Mouse (Mus musculus) gastrocnemius, postnatal 14 days (tissue): ENCODE data around the gene Pan3. TPM values are rescaled to one million over a fixed set of nuclear protein-coding genes. Genes with fewer than 3 reads are reported as not detected.
"Not testable (repeated sequence)": the region's sequence is repeated elsewhere in the genome, so short reads cannot be mapped to it uniquely, and the experiment has no call there.

Source experiments
- DNase-seq: peaks from one replicate; pipeline ENCODE4 v3.0.0; 2021; ENCODE audit warnings: mixed read lengths
- intact Hi-C: fragments of 180-260 bp; cut with DNase I; formaldehyde crosslinking; loops from one replicate; pipeline ENCODE4 v1.15.1; 2025; ENCODE audit warnings: low total_unique reads
- total RNA-seq, 2 experiments: library from RNA; stranded (reverse); gene quantifications; 2 replicates each; pipeline ENCODE4 v1.2.3; 2021

Gene Pan3
- total RNA-seq, 2 experiments from 2014 or later, result 22.2 to 31.3 TPM

- intact Hi-C loops, result loop anchor here (10.0 kb wide), 1 partner anchor 105 kb away; the partner anchor contains the start of gene Pan3
- DNase-seq, result no peak
These were observed 109.9 kb downstream of the Pan3 start for GRCm38 (mm10) chr5:147539815-147540214.

- DNase-seq, result no peak
- intact Hi-C loops, result loop anchor here (10.0 kb wide), 1 partner anchor 107 kb away; the partner anchor contains the start of gene Pan3
These were observed 112.3 kb downstream of the Pan3 start for GRCm38 (mm10) chr5:147542291-147542690.

GRCm38 (mm10) chr5:147545731-147546241 is 115.8 kb downstream of the Pan3 start:
- peak; percentile 27 for DNase-seq
- intact Hi-C loops, result loop anchor here (10.0 kb wide), 1 partner anchor 111 kb away; the partner anchor contains the start of gene Pan3

GRCm38 (mm10) chr5:147549016-147549755 is 119.2 kb downstream of the Pan3 start:
- intact Hi-C loops, result loop anchor here (10.0 kb wide), 1 partner anchor 114 kb away; the partner anchor contains the start of gene Pan3
- no peak for DNase-seq

GRCm38 (mm10) chr5:147551879-147552627 is 122.1 kb downstream of the Pan3 start:
- intact Hi-C loops, result no loop called here
- no peak for DNase-seq

- intact Hi-C loops, DNase-seq: not testable (repeated sequence)
These were observed 127.7 kb downstream of the Pan3 start for GRCm38 (mm10) chr5:147557641-147558040.

GRCm38 (mm10) chr5:147563511-147564139 is 133.7 kb downstream of the Pan3 start:
- DNase-seq, result no peak
- intact Hi-C loops, result no loop called here

DNA sequence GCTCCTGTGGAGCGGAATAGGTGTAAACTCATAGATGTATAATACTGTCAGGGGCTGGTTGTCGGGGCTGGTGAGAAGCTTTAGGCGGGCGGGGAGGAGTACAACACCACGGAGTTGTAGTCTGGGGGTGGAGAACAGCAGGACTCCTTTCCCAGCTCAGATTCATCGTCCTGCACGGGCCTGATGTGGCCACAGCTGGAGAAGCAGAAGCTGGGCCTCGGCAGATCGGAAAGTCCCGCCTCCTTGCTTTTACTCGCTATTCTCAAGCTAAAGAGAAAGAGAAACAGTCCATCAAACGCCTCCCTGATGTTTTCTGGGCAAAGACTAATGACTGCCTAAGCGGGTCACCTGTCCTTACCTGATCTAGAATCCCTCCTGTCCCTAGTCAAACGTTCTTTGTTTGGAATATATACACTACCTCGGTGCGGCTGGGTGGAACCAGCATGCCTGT is 134.2 kb downstream of the Pan3 start:
- intact Hi-C loops, result no loop called here
- no peak for DNase-seq

DNA sequence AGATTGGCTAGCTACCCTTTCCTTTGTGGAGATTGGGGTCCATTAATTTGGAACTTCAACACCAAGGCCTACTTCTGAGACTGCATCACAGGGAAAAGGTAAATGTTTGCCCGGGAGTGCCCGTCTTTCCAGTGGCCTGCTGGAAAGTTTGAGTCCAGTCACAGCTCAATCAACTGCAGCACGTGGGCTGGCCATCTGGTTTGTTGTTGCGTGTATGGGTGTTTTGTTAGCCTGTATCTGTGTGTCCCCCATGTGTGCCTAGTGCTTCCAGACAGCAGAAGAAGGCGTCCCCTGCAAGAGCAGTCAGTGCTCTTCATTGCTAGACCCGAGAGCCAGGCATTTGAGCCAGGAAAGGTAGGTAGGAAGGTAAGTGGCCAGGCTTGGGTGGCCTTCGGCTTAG is 135.5 kb downstream of the Pan3 start:
- intact Hi-C loops, result no loop called here
- DNase-seq, result no peak

DNA sequence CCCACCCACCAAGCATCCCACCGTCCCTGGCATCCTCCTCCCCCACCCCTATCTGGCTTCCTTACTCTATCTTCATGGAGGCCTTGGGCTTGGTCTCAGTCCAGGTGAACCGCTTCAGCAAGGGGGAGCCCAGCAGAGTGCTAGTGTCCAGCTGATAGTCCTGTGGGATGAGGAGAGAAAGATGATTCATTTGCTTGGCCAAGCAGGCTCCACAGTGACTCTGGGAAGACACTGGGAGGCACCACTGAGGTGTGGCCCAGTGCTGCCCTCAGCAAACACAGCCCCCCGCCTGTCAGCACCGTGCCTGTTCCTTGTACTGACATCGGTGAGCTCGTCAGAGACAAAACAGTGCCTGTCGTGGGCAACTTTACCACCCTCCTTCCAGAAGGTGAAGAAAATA is 136.4 kb downstream of the Pan3 start:
- DNase-seq, result no peak
- intact Hi-C loops, result no loop called here

DNA sequence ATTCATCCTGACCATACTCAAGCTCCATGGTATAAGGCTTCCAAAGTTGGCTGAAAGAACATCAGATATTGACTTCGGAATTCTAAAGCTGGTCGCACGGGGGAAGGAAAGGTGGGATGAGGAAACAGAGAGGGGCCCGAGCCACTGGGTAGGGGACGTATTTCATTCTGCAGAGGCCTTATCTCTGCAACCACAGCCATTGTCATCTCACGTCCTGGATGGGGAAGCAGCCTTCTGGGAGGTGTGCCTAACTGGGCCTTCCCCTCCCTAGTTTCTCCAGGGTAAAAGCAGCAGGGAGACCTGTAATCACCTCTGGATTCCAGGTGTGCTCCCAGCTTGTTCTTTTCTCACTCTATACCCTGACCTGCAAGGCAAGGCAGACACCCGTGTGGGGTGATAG is 142.7 kb downstream of the Pan3 start:
- DNase-seq, result no peak

DNA sequence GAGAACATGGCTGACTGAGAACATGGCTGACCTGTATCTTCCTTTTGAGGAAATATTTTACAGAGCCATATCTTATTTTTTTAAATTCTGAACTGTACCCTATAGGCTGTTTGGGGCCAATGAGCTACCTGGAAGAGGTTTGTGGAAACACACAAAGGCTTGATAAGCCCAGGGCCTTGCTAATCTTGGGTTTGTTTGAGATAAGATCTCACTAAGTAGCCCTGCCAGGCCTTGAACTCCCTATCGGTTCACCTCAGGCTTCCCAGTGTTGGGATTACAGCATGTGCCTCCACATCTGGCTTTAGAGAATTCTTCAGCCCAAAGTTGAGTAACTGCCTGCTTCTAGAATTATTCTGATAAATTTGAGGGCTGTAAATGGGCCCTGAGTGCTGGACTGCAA is 143.6 kb downstream of the Pan3 start:
- intact Hi-C loops, result no loop called here
- no peak for DNase-seq

More for the DNA sequence above, 142.7 kb downstream of the Pan3 start:
- intact Hi-C loops, result no loop called here

GRCm38 (mm10) chr5:147574517-147574916 is 144.6 kb downstream of the Pan3 start:
- no peak for DNase-seq
- intact Hi-C loops, result no loop called here

GRCm38 (mm10) chr5:147577003-147577402 is 147.0 kb downstream of the Pan3 start:
- peak; percentile 23 for DNase-seq
- intact Hi-C loops, result no loop called here

DNA sequence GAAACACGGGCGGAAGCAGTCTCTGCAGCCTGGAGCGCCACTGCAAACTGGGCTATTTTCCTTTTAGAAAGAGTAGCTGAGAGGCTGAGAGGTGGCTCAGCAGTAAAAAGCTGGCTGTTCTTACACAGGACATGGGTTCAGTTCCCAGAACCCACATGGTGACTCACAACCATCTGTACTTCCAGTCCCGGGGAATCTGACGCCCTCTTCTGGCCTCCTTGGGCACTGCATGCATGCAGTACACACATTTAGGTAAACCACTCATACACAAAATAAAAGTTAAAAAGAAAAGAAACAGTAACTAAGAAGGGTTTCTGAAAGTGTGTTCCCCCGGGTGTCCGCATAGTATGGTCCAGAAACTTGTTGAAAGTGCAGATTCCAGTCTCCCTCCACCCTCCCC is 149.2 kb downstream of the Pan3 start:
- DNase-seq, result no peak
- intact Hi-C loops, result no loop called here

DNA sequence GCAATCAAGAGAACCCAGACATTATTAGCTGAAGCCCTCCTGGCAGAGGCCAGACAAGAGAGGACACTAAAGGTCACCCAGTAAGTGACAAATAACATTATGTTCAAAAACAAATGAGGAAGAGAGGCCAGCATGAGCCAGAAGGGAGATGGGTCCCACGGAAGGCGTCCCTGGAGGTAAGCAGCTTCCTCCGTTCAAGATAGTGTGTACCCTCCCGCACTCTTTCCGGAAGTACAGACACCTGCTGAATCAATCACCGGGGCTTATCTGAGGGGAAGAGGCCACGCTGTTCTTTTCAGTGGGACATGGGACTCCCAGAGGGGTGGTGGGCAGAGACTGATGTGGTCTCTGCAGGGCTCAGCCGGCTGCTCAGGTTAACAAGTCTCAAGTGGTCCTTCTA is 149.7 kb downstream of the Pan3 start:
- intact Hi-C loops, result no loop called here
- no peak for DNase-seq

DNA sequence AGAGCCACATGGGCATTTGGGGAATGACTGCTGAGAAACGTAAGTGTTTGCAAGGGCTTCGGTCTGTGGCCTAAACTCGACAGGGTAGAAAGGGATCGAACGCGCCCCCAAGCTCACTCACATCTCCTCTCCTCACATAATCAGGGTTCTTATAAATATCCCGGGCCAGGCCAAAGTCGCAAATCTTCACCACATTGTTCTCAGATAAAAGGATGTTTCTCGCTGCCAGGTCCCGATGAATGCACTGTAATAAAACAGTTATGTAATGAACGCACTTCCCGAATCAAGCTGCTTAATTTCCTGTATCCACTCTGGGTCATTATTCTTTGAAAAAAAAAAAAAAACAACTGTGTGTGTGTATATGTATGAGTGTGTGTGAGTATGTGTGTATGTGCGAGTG is 150.2 kb downstream of the Pan3 start:
- no peak for DNase-seq
- intact Hi-C loops, result no loop called here

DNA sequence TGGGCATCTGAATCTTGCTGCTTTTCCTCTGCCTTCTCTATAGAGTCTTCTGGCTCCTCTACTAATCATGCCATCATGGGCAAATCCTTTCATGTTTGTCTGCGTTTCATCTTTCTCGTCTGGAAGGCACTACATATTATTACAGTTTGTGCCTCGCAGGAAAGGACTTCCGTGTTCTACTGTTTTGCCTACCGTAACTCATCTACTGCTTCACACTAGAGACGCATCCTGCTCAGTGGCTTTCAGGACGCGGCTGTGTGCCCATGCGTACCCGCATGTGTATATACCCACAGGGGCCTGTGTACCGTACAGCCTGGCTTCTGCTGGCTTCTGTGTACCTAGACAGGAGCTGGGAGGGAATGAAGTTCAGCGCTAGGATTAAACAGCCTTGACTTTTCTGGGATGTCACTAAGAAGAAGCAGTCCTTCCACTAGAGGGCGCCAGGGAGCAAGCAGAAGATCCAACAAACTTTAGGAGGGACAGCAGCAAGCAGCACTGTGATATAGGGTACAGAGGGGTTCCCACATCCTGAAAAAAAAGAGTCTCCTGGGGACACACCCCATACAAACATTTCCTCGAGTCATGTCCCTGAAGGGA is 153.8 kb downstream of the Pan3 start:
- peak; percentile 77 for DNase-seq
- intact Hi-C loops, result no loop called here

DNA sequence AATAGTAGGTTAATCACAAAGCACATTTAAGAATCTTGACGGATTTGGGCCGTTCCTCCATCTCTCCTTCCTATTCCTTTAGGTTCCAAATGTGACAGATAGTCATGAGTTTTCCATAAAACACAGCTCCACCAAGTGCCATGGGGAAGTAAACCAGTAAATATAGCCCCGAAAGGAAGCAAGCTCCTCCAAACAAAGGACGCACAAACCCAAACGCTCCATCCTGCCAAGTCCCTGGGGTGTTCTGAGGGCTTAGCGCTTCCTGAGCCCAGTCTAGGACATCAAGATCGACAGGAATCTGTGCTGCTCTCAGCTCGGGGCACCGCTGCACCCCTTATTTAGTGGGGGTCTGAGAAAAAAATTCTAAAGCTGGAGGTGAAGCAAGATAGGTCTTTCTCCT is 154.7 kb downstream of the Pan3 start:
- DNase-seq, result no peak
- intact Hi-C loops, result loop anchor here (5.0 kb wide), 1 partner anchor 263 kb away; no protein-coding TSS in a partner anchor
